Mouse (Mus musculus): Measurements from ENCODE around the gene Ubr3. TPM values are rescaled to one million over a fixed set of nuclear protein-coding genes. Genes with fewer than 3 reads are reported as not detected.
A peak's percentile ranks its signal among the peaks of the same experiment; 100 is the strongest.

The Ubr3 gene
- total and polyA plus RNA-seq, 2 experiments from 2014 or later = 15.3 to 35.1 TPM

- Histone ChIP-seq H3K4me3 (ENCODE audit: low read length) (peak within 1 kb of the TSS; percentile 100), H3K27ac (peak within 1 kb of the TSS; percentile 94), H3K4me2 (ENCODE audit: low read depth, low read length) (peak within 1 kb of the TSS; percentile 88), H3K4me1 (ENCODE audit: insufficient read depth, low read length) (no peaks in the 10 kb centered on the region), H3K27me3 (ENCODE audit: insufficient read depth, low read length) (no peaks in the 10 kb centered on the region), H3K36me3 (ENCODE audit: insufficient read depth, low read length) (no peaks in the 10 kb centered on the region), H3K9me3 (ENCODE audit: low read length) (no peaks in the 10 kb centered on the region), H3K9ac (replicated peaks; ENCODE audit: low read length) (peak within 1 kb of the TSS; percentile 98)
- DNase-seq (ENCODE audit: low spot score) = peak; percentile 97
- peak; percentile 98 for ATAC-seq
- 0% methylated on average over 56 of the region's 66 CpGs for WGBS
- TF ChIP-seq CTCF (IDR thresholded peaks at IDR 0.05; ENCODE audit: low read depth) = no peak
These were observed 35.5 kb upstream of the Ubr3 start, which contains the start of gene Ssb for GRCm38 (mm10) chr2:69861485-69862091. TSS of gene Ssb (plus strand) at chr2:69861562.

GRCm38 (mm10) chr2:69862117-69862657, 34.9 kb upstream of the Ubr3 start:
- Histone ChIP-seq H3K27ac (peak overlapping the region; percentile 94), H3K27me3 (ENCODE audit: insufficient read depth, low read length) (no peaks in the 10 kb centered on the region), H3K4me1 (ENCODE audit: insufficient read depth, low read length) (no peaks in the 10 kb centered on the region), H3K36me3 (ENCODE audit: insufficient read depth, low read length) (no peaks in the 10 kb centered on the region), H3K9ac (replicated peaks; ENCODE audit: low read length) (peak overlapping the region; percentile 98), H3K4me2 (ENCODE audit: low read depth, low read length) (peak overlapping the region; percentile 88), H3K4me3 (ENCODE audit: low read length) (peak overlapping the region; percentile 100), H3K9me3 (ENCODE audit: low read length) (no peaks in the 10 kb centered on the region)
- TF ChIP-seq CTCF (IDR thresholded peaks at IDR 0.05; ENCODE audit: low read depth) = no peak
- 2% methylated on average over 13 of the region's 13 CpGs for WGBS
- DNase-seq (ENCODE audit: low spot score) = no peak
- no peak for ATAC-seq

GRCm38 (mm10) chr2:69883990-69884391, 13.1 kb upstream of the Ubr3 start:
- WGBS = 72% methylated on average over 2 of the region's 2 CpGs
- H3K27ac ChIP-seq = no peak overlapping the region
- no peak for ATAC-seq
- H3K9ac ChIP-seq (replicated peaks; ENCODE audit: low read length) = no peak overlapping the region
- TF ChIP-seq CTCF (IDR thresholded peaks at IDR 0.05; ENCODE audit: low read depth) = no peak; the same call in 1 of the 2 replicates
- no peak for DNase-seq (ENCODE audit: low spot score)
- no peak overlapping the region; the same call in 1 of the 2 replicates for H3K4me2 ChIP-seq (ENCODE audit: low read depth, low read length)
- no peak overlapping the region for H3K4me3 ChIP-seq (ENCODE audit: low read length)
- H3K4me1 ChIP-seq (ENCODE audit: insufficient read depth, low read length) = no peaks in the 10 kb centered on the region
- no peaks in the 10 kb centered on the region for H3K36me3 ChIP-seq (ENCODE audit: insufficient read depth, low read length)
- H3K27me3 ChIP-seq (ENCODE audit: insufficient read depth, low read length) = no peaks in the 10 kb centered on the region
- H3K9me3 ChIP-seq (ENCODE audit: low read length) = no peaks in the 10 kb centered on the region

- WGBS = 60% methylated on average over 6 of the region's 6 CpGs
- Histone ChIP-seq H3K4me3 (ENCODE audit: low read length) (peak overlapping the region; percentile 63), H3K27ac (no peak overlapping the region), H3K9me3 (ENCODE audit: low read length) (no peaks in the 10 kb centered on the region), H3K36me3 (ENCODE audit: insufficient read depth, low read length) (no peaks in the 10 kb centered on the region), H3K9ac (replicated peaks; ENCODE audit: low read length) (peak overlapping the region; percentile 70; the same call in 1 of the 2 replicates), H3K4me1 (ENCODE audit: insufficient read depth, low read length) (no peaks in the 10 kb centered on the region), H3K27me3 (ENCODE audit: insufficient read depth, low read length) (no peaks in the 10 kb centered on the region), H3K4me2 (ENCODE audit: low read depth, low read length) (peak overlapping the region; percentile 83)
- DNase-seq (ENCODE audit: low spot score) (no peak), ATAC-seq (no peak)
- TF ChIP-seq CTCF (IDR thresholded peaks at IDR 0.05; ENCODE audit: low read depth) = no peak
These were observed 12.5 kb upstream of the Ubr3 start for GRCm38 (mm10) chr2:69884581-69884980.

- Histone ChIP-seq H3K4me2 (ENCODE audit: low read depth, low read length) (peak overlapping the region; percentile 83), H3K27ac (peak overlapping the region; percentile 78), H3K4me1 (ENCODE audit: insufficient read depth, low read length) (no peaks in the 10 kb centered on the region), H3K9me3 (ENCODE audit: low read length) (no peaks in the 10 kb centered on the region), H3K4me3 (ENCODE audit: low read length) (peak overlapping the region; percentile 63), H3K27me3 (ENCODE audit: insufficient read depth, low read length) (no peaks in the 10 kb centered on the region), H3K36me3 (ENCODE audit: insufficient read depth, low read length) (no peaks in the 10 kb centered on the region), H3K9ac (replicated peaks; ENCODE audit: low read length) (peak overlapping the region; percentile 70)
- peak; percentile 53 for ATAC-seq
- DNase-seq (ENCODE audit: low spot score) = no peak
- no peak for TF ChIP-seq CTCF (IDR thresholded peaks at IDR 0.05; ENCODE audit: low read depth)
- WGBS = 10% methylated on average over 12 of the region's 12 CpGs
These were observed 12.0 kb upstream of the Ubr3 start for GRCm38 (mm10) chr2:69885050-69885449.

- DNase-seq (ENCODE audit: low spot score) (peak; percentile 92), ATAC-seq (peak; percentile 99)
- no peaks in the 10 kb centered on the region for H3K27me3 ChIP-seq (ENCODE audit: insufficient read depth, low read length)
- H3K4me1 ChIP-seq (ENCODE audit: insufficient read depth, low read length) = no peaks in the 10 kb centered on the region
- H3K4me2 ChIP-seq (ENCODE audit: low read depth, low read length) = peak within 1 kb of the TSS; percentile 83
- TF ChIP-seq CTCF (IDR thresholded peaks at IDR 0.05; ENCODE audit: low read depth) = peak; percentile 72
- peak within 1 kb of the TSS; percentile 70 for H3K9ac ChIP-seq (replicated peaks; ENCODE audit: low read length)
- H3K4me3 ChIP-seq (ENCODE audit: low read length) = peak within 1 kb of the TSS; percentile 63
- no peaks in the 10 kb centered on the region for H3K9me3 ChIP-seq (ENCODE audit: low read length)
- H3K36me3 ChIP-seq (ENCODE audit: insufficient read depth, low read length) = no peaks in the 10 kb centered on the region
- peak within 1 kb of the TSS; percentile 78 for H3K27ac ChIP-seq
- 1% methylated on average over 45 of the region's 45 CpGs for WGBS
These were observed 11.4 kb upstream of the Ubr3 start, which contains the start of gene Mettl5 for GRCm38 (mm10) chr2:69885451-69886305. TSS of gene Mettl5 (minus strand) at chr2:69885615.

All from hindbrain, postnatal 0 days (tissue).